Mouse (Mus musculus) liver, adult 2 months (tissue): ENCODE measurements around the gene Gm20388.

Source experiments
- CTCF ChIP-seq: fragments of 200-500 bp; IDR thresholded peaks from 2 replicates; pipeline ENCODE4 v1.5.1; 2011; ENCODE audit warnings: low read depth, low read length, control low read depth
- POLR2A ChIP-seq: fragments of 200-500 bp; IDR thresholded peaks from 2 replicates; pipeline ENCODE4 v1.6.1; 2011; ENCODE audit warnings: low read length, control low read depth; ENCODE audit not compliant: insufficient read depth; ENCODE audit errors: extremely low read depth

DNA sequence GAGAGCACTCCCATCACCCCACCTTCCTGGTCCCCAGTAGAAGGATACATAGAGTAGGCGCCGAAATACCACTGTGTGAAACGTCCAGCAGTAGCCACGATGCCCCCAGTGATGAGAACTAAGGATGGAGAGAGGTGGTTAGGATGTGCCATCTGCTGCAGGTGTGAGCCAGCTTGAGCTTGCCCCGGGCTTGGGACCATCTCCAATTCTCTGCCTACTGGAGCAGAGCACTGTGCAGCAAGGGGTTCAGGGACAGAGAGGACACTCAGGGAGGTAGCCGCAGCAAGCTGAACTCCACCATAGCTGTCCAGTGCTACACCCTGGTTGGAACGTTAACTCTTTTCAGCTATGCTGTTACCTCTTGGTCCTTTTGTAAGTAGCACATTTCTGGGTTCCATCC, 2517.0 kb downstream of the Gm20388 start:
- no peak for TF ChIP-seq POLR2A
- no peak for TF ChIP-seq CTCF
